Mouse (Mus musculus): ENCODE data around the gene Lhx5. TPM values are rescaled to one million over a fixed set of nuclear protein-coding genes. Genes with fewer than 3 reads are reported as not detected.

Lhx5 gene
- total RNA-seq (2023), result not detected

GRCm38 (mm10) chr5:120431649-120432485 is at the start of gene Lhx5:
Gene Lhx5 (plus strand): TSS chr5:120431699.

GRCm38 (mm10) chr5:120472770-120473169 is 41.3 kb downstream of the Lhx5 start, which contains the start of gene Sdsl:
Gene Sdsl (minus strand): TSS chr5:120472810.

GRCm38 (mm10) chr5:120476296-120476695 is 44.8 kb downstream of the Lhx5 start, which contains the start of gene Sds:
Gene Sds (plus strand): TSS chr5:120476526.

Other genes starting within 250 kb of the Lhx5 start
- gene Sdsl, start 41.1 kb downstream of the Lhx5 start, total RNA-seq (2023), result 1 to 10 TPM; 2.4 to 3.9 TPM
- gene Sds, start 44.8 kb downstream of the Lhx5 start, total RNA-seq (2023), result not detected
- 10 to 100 TPM; 15.5 to 16.6 TPM for gene Plbd2, start 71.9 kb downstream of the Lhx5 start, total RNA-seq (2023)
- 100 to 1,000 TPM; 100 to 120 TPM for gene Slc8b1, start 79.5 kb downstream of the Lhx5 start, total RNA-seq (2023)
- gene Tpcn1, start 157.0 kb downstream of the Lhx5 start, total RNA-seq (2023), result 10 to 100 TPM; 43.0 to 49.6 TPM
- gene Iqcd, start 157.3 kb downstream of the Lhx5 start, total RNA-seq (2023), result 1 to 10 TPM in 1 of 2 experiments, under 1 TPM in 1; 0.77 to 1.8 TPM
- gene Rita1, start 180.9 kb downstream of the Lhx5 start, total RNA-seq (2023), result 1 to 10 TPM; 1.6 to 1.7 TPM
- 10 to 100 TPM; 33.9 to 34.4 TPM for gene Ddx54, start 181.0 kb downstream of the Lhx5 start, total RNA-seq (2023)
- not detected for gene Cfap73, start 202.5 kb downstream of the Lhx5 start, total RNA-seq (2023)
- gene Rasal1, start 217.1 kb downstream of the Lhx5 start, total RNA-seq (2023), result under 1 TPM; 0.11 to 0.53 TPM